Mouse (Mus musculus) T-cell, adult 2 months (primary cell): ENCODE data around the gene Proz.

ENCODE experiments used
- DNase-seq: peaks from one replicate; pipeline ENCODE4 v3.0.0; 2022; ENCODE audit warnings: low spot score

The Proz gene

GRCm38 (mm10) chr8:13107990-13108638, 47.4 kb downstream of the Proz start:
- DNase-seq = no peak

DNA sequence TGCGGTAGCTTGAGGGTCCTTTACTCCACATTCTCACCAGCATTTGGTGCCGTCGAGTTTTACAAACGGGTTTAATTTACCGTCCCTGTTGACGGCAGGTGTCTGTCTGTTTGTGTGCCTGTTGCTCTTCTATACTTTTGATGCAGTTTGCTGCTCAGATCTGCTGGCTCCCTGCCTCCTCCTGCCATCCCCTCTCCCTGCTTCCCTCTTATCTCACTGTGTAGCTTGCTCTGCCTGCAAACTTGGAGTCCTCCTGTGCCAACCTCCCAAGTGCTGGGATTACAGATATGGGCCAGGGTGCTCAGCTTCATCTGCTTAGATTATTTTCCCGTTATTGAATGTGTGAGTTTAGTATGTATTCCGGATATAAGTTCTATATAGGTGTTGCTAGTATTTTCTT, 48.3 kb downstream of the Proz start:
- no peak for DNase-seq

DNA sequence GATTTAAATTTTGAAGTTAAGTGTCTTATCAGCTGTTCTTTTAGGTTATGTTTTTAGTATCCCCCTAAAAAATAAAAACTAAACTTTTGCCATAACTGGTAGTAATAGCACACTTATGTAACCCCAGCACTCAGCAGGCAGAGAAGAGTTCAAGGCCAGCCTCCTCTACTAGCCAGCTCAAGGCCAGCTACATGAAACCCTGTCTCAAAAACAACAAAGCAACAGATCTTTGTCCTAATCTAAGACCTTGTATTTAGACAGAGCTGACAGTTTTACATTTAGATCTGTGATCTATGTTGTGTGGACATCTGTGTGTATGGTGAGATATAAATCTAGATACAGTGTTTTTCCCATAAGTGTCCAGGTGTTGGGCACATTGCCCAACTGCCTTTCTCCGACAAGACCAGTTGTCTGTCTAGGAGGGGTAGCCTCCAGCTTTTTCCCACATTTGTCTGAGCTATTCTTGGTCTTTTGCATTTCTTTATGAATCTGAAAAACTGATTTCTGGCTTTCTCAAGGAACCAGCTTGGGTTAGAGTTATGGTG, 48.8 kb downstream of the Proz start:
- no peak for DNase-seq

DNA sequence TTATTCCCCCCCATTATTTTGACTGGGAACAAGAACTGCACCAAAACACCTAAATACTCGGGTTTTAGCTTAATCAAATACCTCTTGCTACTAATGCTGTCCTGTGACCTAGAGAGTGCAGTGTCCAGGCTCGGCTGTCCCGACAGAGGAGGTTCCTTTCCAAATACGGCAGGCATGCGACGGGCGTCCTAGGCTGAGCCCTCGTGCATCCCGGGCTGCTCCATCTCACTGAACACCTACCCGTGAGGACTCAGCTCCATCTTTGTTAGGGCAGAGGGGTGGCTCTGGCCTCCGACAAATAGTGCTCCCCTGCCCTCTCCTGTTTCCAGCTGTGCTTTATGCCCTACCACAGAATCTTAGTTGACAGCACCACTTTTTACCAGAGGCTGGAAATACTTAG, 51.2 kb downstream of the Proz start:
- no peak for DNase-seq

DNA sequence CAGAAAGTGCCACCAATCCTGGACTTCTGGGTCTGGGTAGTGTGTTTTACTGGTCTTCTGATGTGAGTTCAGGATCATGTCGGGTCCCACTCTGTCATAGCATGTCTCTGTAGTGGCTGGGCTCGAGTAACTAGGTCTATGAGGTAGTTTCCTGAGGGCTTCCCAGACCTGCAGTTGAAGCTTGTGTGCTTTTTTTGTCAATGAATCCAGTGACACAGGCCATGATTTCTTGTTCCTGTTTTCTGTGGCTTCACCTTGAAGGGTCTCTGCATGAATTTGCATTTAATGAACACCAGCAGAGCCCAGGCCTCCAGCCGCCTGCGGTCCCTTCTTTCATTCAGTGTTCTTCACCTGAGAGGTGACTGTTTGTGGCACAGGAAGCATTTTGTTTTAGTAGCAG, 52.5 kb downstream of the Proz start:
- no peak for DNase-seq

DNA sequence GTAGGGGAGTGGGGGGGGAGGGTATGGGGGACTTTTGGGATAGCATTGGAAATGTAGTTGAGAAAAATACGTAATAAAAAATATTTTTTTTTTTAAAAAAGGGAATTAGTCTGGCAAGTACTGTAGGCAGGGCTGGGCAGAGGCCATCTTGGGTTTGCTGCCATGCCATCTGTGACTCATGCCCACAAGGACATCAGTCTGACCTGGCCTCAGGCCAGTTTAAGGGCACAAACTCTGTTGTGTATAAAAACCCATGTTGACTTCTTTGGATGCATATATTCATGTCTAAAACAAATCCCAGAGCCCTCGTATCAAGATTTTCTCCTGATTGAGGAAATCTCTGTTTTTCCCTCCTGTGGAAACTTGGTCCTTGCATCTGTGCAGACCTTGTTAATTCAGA, 56.4 kb downstream of the Proz start:
- no peak for DNase-seq

GRCm38 (mm10) chr8:13118516-13118915, 57.8 kb downstream of the Proz start:
- DNase-seq = no peak

DNA sequence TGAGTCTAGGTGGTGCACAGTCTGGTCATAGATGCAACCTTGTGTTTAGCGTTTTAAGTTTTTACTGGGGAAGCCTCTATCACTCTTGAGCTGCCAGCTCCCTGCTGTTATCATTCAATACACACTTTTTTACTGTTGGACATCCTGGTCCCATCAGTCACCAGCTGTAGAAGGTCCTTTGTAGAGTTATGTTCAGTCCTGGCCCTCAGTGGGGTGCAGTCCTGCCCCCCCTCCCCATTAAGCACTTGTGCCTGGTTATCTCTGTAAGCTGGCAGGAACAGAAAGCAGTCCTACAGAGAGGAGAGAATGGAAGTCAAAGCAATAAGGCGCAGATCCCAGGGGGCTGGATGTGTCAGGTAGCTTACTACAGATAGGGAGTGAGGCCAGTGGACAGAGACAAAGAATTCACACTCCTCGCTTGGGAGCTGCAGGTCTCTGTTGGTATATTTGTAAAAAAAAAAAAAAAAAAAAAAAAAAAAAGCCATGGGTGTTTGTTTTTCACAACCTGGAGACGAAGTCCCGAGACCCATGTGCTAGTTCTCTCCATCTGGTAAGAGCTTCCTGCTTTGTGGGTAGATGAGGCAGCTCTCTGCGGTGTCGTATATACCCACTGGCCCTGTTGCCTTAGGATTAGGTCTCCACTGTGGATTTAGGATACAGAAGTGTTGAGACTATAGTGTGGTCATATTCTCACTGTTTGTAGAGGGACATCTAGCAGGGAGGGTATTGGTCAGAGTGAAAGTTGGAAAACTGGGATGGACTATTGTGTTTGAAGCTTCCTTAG, 60.4 kb downstream of the Proz start:
- DNase-seq = no peak

DNA sequence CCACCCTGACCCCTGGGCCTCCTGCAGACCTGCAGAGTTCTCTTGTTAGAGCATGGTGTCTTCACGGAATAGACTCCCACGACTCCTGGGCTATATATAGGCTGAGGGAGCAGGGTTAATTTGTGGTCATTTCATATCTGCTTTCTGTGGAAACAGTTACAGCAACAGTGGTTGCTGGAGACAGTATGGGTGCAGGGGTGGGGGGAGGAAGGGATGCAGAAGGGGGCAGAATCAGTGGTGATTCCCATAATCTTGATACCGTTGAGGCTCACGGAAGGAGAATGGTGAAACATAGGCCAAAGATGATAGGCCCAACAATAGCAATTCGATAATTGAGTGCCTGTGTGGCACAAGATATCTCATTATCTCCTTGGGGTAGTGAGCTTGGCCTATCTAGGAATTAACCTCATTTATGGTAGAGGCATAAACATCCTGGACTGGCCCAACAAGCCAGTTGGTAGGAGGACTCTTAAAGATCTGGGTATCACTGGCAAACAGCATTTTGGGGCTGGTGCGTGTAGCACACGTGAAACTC, 62.2 kb downstream of the Proz start:
- no peak for DNase-seq

DNA sequence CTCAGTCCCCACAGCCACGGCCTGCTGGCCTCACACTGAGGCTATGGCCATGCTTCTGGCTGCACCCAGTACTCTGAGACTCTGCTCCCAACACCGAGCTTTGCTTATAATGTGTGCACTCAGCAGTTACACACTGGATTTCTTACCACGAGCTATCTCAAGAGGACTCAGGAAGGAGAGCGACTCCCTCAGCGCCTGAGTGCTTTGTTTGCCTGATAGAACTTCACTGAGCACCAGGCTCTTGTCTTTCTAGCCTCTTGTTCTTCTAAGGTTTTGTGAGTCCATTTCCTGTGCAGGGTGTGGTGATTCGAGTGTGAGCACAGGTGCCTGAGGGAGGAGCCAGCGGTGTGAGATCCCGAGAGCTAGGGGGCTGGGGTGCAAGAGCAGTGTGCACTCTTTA, 64.2 kb downstream of the Proz start:
- DNase-seq = no peak
